Mouse (Mus musculus) left cerebral cortex, postnatal 25 days (tissue): ENCODE measurements around the gene Pfkm. TPM values are rescaled to one million over a fixed set of nuclear protein-coding genes. Genes with fewer than 3 reads are reported as not detected.
A peak's percentile ranks its signal among the peaks of the same experiment; 100 is the strongest.

ENCODE experiments used
- DNase-seq, 2 experiments: peaks; one replicate each; pipeline ENCODE4 v3.0.0; 2022; ENCODE audit warnings: low spot score in 2 of 2, mixed read lengths in 1 of 2
- intact Hi-C: fragments of 180-260 bp; cut with DNase I; formaldehyde crosslinking; loops from one replicate; pipeline ENCODE4 v1.15.1; 2025
- total RNA-seq, 2 experiments: library from RNA; stranded (reverse); gene quantifications; 2 replicates each; pipeline ENCODE4 v1.2.3; 2021

Pfkm gene
- total RNA-seq, 2 experiments from 2014 or later: 398 to 408 TPM

DNA sequence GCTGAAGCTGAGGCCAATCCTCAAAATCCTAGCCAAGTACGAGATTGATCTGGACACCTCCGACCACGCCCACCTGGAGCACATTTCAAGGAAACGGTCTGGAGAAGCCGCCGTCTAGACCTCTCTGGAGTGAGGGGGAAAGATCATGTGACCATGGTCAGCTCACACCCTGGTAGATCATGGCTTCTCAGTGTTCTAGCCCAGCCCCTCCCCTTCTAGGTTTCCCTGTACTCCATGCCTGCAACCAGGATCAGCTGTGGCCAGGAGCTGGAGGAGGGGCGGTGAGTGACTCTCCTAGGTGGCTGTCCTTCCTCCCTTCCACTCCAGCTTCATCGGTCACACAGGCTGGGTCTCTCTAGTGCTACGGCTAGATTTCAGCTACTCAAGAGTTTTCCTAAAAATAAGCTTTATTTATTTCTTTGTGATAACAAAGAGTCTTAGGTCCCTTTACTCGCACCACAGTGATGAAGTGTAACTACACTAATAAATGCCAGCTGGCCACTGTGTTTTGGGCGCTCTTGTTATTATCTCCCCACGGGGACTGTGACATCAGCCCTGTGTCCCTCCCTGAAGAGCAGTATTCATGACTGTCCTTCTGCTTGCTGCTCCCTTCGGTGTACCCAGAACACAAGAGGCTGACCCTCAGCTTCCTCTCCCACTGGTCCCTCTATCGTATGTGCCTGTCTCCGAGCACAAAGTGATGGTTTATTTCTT, 39.7 kb downstream of the Pfkm start:
- intact Hi-C loops: no loop called here
- DNase-seq: no peak

GRCm38 (mm10) chr15:98133471-98133870, 41.1 kb downstream of the Pfkm start:
- intact Hi-C loops: no loop called here
- no peak for DNase-seq

DNA sequence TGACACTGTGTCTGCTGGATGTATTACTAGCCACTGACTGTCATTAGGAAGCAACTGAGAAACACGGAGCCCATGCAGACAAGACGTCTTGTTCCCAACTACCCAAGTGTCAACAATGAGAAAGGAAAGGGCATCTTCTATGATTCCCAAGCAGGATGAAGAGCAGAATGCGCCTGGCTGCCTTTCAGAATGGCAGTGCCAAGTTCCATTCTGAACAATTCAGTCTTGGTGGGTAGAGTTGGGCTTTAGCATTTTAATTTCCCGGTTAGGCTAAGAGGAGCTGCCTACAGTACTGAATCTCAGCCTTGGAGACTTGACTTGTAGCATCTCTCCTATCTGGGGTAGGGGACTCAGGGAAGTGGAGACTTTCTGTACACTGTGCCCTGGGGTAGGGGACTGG, 41.6 kb downstream of the Pfkm start:
- peak in 1 of 2 experiments; percentile 57 for DNase-seq
- intact Hi-C loops: no loop called here

DNA sequence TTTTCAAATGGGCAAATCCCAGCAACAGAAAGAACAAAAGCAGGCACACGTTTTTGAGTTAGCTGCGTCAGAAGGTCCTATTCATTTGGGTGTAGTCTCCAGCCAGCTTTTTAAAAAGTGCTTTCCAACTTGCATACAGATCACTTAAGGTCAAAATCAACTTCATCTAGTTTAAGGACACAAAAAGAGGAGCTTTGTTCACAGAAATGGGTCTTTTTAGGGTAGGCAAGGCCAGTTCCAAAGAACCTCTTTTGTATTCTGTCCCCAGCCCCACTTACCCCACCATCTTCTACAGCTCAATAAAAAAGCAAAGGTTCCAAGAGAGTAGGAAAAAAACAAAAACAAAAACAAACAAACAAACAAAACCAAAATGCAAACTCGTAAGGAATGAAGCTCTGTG, 42.3 kb downstream of the Pfkm start:
- intact Hi-C loops: no loop called here
- DNase-seq: peak in 1 of 2 experiments; percentile 45

DNA sequence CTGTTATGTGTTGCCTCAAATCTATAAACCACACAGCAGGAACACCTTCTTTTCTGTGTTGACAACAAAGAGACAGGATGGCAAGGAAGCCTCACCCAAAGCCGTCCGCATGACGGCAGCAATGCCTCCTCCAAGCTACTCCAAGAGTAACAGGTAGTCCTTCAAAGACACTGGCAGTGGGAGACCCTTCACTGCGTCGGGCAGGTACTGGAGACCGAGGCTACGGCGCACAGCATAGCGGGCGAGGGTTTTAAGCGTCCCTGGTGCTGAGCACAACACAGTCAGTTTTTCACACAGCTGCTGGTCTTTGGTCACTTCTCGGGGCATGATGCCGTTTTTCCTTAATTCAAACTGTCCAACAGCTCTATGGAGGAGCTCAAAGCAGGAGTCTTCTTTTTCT, 43.3 kb downstream of the Pfkm start:
- intact Hi-C loops: no loop called here
- DNase-seq: no peak

GRCm38 (mm10) chr15:98136871-98137270, 44.5 kb downstream of the Pfkm start:
- DNase-seq: no peak
- intact Hi-C loops: no loop called here

DNA sequence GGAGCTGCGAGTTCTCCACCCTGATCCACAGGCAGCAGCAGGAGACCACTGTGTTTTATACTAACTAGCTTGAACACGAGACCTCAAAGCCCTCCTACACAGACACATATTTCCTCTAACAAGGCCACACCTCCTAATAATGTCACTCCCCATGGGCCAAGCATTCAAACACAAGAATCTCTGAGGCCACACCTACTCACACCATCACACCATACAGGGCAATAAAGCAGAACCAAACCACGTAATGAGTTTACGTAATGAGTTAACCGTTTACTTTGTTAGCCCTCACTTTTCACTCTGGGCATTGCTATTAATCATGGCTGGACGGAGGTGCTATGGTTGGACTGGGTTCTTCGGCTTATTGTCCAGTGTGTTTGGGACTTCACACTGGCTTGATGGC, 47.4 kb downstream of the Pfkm start:
- intact Hi-C loops: no loop called here
- no peak for DNase-seq

- no peak for DNase-seq
- intact Hi-C loops: no loop called here
Measured at GRCm38 (mm10) chr15:98140809-98141208, 48.4 kb downstream of the Pfkm start.

DNA sequence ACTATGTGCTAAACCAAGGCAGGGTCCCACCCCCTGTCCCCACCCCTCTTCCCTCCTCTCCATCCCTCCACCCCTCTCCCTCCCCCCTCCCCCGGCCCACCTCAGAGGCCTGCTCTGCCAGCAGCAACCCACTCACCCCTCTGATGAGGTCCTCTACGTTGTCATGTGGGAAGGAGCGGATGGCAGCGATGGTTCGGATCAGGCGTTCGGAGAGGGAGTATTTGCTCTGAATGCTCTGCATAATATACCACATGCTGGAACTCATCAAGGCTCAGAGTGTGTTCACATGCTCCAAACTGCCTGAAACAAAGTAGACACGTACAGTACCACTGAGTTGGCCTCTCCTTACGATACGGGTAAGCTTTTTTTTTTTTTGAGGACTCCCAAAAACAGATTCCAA, 50.1 kb downstream of the Pfkm start:
- intact Hi-C loops: loop anchor here (2.0 kb wide), 1 partner anchor 34 kb away; no protein-coding TSS in a partner anchor
- DNase-seq: peak in 1 of 2 experiments; percentile 34

GRCm38 (mm10) chr15:98144861-98145507, 52.6 kb downstream of the Pfkm start:
- no peak for DNase-seq
- intact Hi-C loops: loop anchor here (2.0 kb wide), 1 partner anchor 52 kb away; the partner anchor contains the start of genes Pfkm and Senp1

- DNase-seq: peak; percentile 95 to 98
- intact Hi-C loops: loop anchor here (2.0 kb wide), 1 partner anchor 53 kb away; the partner anchor contains the start of genes Pfkm and Senp1
Measured at GRCm38 (mm10) chr15:98145559-98146181, 53.3 kb downstream of the Pfkm start.

GRCm38 (mm10) chr15:98148356-98148755, 56.0 kb downstream of the Pfkm start:
- intact Hi-C loops: no loop called here
- no peak for DNase-seq

DNA sequence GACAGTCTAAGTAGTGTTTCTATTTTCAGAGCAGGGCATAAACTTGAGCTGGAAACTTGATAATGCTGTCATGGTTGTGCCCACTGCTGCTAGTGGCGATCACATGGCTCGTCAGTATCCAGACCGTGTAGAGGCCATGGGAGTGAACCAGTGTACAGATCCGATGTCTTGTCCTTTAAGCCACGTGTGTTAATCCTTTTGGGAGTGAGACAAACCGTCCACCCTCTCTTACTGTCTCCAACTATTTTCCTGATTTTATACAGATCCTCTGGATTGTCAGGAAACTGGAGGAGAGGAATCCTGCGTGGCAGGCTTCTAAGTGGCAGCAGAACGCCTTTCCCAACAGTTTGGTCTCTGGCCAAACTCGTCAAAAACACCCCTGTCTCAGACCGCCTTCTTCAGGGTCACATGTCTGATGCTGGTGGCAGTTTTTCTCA, 56.8 kb downstream of the Pfkm start:
- no peak for DNase-seq
- intact Hi-C loops: no loop called here

DNA sequence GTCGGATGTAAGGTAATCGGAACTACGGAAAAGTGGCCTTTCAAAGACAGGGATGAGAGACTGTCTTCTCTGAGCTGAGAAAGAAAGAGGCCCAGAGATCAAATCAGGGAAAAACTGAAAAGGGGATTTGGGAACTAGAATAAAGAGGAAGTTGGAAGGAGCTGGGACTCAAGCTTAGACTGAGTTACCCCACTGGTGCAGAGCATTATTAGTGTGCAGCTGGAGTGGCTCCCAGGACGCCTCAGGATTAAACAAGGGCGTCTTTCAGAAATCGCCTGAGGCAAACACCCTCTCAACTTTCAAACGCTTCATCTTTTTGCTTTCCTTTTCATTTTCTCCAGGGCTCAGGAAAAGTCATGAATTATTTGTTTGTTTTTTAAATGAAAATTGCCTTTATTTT, 60.5 kb downstream of the Pfkm start:
- intact Hi-C loops: loop anchor here (2.0 kb wide), 1 partner anchor 60 kb away; the partner anchor contains the start of genes Pfkm and Senp1
- no peak for DNase-seq

DNA sequence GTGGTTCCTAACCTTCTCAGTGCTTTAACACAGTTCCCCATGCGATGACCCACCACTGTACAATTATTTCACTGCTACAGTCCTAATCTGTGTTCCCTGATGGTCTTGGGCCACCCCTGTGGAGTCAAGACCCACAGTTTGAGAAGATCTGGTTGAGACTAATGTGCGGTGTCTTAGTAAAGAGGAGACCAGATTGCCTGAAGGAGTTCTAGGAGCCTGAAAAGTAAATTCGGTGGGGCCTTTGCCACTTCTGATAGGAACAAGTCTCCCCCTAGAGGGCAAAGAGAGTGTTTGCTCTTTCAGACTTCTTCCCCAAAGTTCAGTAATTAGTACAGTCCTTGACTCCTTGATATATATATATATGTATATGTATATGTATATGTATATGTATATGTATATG, 61.2 kb downstream of the Pfkm start:
- no peak for DNase-seq
- intact Hi-C loops: loop anchor here (2.0 kb wide), 1 partner anchor 61 kb away; the partner anchor contains the start of genes Pfkm and Senp1

- DNase-seq: no peak
- intact Hi-C loops: no loop called here
Measured at GRCm38 (mm10) chr15:98154146-98154545, 61.8 kb downstream of the Pfkm start.

DNA sequence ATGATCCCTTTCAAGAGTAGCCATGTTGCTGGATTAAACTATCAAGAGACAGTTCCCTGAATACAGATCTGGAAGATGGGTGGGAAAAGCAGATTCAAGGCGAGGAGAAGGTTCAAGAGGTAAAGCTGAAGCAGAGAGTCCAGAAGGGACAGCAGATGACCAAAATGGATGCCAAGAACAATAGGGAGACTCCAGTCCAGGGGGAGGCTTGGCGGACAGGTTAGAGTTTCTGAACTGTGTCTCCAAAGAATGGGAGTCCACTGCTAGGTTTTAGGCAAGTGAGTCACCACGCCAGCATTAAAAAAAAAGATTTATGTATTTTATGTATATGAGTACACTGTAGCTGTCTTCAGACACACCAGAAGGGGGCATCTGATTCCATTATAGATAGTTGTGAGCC, 62.2 kb downstream of the Pfkm start:
- no peak for DNase-seq
- intact Hi-C loops: no loop called here

- DNase-seq: no peak
- intact Hi-C loops: no loop called here
Measured at GRCm38 (mm10) chr15:98155272-98155671, 62.9 kb downstream of the Pfkm start.

DNA sequence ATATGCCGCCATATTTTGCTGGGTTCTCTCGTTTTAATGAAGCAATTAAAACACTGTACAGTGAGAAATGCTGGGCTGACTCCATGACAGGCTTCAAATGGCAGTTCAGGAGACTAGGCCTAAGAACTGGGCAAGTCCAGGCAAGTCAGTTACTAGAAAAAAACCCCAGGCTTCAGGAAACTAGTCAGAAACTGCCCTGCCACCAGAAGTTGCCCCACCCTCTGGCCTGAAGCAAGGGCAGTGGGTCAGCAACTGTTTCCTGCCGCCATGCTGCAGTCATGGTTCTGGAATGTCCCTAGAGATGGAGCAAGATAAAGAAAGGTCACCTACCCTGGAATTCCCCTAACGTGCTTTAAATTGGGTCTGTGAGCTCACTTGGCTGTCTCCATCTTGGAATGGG, 63.6 kb downstream of the Pfkm start:
- DNase-seq: no peak
- intact Hi-C loops: no loop called here

DNA sequence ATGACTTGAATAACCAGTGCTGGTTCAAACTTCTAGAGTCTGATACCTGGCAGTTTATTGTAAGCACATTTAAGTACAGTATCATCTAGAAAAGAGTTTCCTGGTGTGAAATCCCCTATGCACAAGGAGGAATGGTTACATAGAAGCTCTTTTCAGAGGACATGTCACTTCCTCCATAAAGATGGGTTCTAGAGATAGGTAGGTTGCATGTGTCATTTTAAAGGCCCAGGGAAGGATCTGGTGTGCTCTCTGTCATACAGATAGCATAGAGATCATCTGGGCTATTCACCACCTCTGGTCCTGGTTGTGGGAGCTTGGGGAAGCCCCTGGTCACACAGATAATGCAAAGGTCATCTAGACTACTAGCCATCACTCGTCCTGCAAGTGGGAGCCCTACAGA, 64.9 kb downstream of the Pfkm start:
- intact Hi-C loops: no loop called here

More for the DNA sequence above, 64.9 kb downstream of the Pfkm start:
- DNase-seq: no peak
